Mouse (Mus musculus) heart, adult 8-10 months (tissue): Measurements from ENCODE around the gene Kcnc1. TPM values are rescaled to one million over a fixed set of nuclear protein-coding genes. Genes with fewer than 3 reads are reported as not detected.

Source experiments
- DNase-seq: peaks from one replicate; pipeline ENCODE4 v3.0.0; 2022; ENCODE audit warnings: low spot score
- total RNA-seq, 4 experiments: library from RNA; stranded (reverse); gene quantifications; 2 replicates each; pipeline ENCODE4 v1.2.4; 2022

The Kcnc1 gene
- total RNA-seq = under 1 TPM; 0.28 to 0.69 (median 0.39) TPM

DNA sequence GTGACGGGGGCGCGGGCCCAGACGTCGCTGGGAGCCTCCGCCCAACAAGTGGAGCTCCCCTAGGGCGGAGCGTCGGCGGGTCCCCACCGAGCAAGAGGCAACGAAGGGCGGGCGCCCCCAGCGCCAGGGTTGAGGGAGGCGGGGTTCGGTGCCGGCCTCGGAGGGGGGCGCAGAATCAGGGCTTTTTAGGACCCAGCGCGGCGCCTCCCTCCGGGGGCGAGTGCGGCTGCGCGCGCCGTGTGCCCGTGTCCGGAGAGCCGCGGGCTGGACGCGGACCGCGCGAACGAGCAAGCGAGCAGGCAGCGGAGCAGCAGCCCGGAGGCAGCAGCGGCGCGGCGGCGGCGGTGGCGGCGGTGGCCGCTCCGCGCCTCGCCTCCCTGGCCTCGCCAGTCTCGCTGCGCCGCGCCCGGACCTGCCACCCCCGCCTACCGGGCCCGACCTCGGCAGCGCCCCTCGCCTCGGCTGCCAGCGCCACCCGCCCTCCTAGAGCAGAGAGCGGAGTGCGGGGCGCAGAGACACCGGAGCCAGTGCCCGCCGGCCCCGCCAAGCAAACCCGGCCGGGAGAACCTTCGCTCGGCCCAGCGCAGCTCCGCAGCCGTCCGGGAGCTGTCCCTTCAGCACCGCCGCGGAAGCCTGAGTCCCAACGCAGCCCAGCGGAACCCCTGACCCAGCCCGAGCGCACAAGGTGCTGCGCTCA is at the start of gene Kcnc1:
TSS of gene Kcnc1 (plus strand) at position 267 of the 697 bp plus-strand sequence.
- DNase-seq = peak; percentile 10

DNA sequence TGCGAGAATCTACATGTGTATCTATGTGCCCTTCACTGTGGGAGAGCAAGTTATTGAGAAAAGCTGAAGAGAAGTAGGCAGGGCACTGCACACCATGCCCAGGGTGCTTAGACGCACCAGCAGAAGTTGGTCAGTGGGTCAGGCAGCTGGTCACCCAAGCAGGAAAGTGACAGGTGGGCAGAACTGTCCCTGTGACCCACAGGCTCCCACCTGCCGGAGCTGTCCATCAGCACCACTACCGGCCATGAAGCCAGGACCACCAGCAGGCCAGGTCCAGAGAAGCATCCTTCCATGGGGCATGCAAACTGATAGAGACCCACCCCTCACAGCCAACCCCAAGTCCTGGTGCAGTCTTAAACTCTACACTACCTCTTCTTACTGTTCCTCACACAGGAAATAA is 48.6 kb upstream of the Kcnc1 start:
- DNase-seq = no peak

DNA sequence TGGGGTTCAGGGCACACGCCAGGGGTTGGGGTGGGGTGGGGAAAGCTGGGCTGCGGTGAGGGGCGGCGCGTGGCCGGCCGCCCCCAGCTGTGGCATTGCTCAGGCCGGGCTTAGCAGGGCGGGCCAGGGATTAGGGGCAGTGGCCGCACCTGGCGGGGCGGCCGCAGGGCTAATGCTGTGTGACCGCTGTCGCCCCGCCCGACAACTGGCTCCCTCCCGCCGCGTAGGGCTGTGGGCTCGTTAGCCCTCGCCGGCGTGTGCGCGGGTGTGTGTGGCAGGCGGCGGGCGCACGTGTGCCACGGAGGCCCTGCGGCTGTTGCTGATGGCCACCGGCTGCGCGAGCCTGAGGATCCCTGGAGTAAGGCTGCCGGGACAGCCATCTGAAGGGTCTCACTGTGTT is 47.5 kb upstream of the Kcnc1 start:
- DNase-seq = no peak

DNA sequence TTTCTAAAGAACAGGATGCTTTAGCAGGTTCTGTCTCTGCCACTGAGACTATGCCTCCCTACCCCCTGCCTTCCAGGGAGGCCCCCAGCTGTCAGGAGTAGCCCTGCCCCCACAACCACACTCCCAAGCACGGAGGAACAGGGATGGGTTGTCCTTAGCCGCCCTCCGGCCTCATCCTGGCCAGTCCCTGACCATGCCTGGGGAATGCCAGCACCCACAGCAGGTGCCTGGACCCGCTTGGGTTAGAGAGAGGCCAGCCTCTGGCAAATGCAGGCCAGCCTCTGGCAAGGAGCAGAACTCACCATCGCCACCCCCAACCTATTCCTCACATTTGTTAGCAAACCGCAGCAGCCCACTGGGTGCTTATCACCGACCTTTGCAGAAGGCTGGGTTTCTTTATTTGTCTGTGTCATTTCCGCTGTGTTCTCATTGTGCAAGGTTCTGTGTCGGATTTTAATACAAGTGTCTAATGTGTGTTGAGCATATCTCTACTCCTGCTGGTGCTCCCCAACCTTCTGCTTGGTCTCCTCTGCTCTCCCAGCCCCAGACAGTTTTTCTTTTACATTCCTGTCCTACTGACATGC is 46.1 kb upstream of the Kcnc1 start:
- DNase-seq = no peak

DNA sequence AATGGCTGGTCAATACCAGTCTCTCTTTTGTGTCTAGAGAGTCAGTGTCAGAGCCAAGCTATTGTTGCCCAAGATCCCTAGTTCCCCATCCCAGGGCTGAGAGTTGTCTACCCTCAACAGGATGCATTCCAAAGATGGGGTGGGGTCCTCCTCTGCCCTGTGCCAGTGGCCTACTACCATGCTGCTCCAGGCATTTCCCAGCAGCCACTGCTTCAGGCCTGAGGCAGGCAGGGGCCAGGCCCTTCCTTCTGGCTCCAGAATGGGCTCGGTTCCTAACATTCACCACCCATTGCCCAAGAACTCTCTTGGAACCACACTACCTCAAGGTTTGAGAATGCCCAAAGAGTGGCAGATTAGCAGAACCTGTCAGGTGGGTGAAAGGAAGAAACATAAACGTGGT is 43.5 kb upstream of the Kcnc1 start:
- DNase-seq = no peak

DNA sequence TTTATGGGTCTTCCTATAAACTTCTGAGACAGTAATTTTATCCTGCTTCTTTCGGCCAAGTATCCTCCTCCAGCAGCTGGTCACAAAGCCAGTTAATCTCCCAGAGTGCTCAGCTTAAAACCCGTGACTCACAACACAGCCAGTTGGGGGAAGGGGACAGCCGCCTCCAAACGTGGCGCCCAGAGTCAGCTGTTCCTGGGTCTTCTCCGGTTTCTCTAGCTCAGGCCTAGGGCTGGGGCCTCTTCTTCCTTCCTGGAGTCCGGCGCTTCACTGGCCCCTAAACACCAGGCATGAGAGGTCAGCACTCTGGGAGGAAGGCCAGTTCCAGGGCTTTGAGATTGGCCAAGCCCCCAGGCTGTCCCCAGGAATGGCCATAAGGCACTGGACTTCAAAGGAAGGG is 43.1 kb upstream of the Kcnc1 start:
- no peak for DNase-seq

DNA sequence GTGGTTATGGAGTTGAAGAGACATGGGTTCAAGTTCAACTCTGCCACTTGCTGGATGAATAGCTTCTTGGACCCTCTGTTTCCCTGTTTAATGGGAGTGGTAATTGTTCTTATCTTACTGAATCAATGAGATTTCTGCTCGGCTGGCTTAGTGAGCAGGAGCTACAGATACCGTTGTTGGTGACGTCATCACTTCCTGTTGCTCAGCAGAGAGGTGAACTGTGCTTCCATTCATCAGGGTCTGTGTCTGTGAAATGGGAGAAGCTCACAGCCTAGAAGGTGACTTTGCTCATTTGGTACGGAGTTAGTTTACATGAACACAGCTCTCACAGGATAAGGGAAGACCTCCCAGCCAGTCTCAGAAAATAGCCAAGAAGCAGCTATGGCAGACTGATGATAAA is 42.4 kb upstream of the Kcnc1 start:
- DNase-seq = no peak

DNA sequence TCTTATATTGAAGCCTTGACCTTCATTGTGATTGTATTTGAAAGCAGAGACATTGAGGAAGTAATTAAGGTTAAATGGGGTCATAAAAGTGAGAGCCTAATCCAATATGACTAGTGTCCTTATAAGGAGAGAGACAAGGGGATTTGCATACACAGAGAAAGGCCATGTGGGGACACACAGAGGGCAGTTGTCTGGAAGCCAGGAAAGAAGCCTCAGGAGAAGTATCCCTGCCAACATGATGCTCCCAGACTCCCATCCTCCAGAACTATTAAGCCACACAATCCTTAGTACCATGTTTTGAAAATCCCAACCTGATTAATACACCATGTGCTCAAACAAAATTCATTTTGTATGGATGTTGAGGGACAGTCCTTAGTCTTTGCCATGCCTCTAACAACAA is 34.5 kb upstream of the Kcnc1 start:
- no peak for DNase-seq

DNA sequence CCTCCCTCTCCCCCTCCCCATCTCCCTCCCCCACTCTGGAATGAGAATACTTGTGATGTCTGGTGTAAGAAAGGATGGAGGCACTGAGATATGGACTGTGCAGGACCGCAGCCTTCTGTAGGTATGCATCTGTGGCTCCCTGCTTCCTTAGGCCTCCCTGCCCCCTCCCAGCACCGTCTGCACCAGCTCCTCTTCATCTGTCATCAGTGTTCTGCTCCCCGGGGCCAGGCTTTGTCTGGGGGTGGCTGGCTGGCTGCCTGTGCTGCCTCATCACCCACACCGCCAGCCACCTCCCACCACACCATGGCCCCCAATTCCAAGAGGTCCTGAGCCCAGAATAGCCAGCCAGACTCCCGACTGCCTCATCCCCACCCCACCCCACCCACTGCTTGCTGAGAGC is 32.1 kb upstream of the Kcnc1 start:
- no peak for DNase-seq

DNA sequence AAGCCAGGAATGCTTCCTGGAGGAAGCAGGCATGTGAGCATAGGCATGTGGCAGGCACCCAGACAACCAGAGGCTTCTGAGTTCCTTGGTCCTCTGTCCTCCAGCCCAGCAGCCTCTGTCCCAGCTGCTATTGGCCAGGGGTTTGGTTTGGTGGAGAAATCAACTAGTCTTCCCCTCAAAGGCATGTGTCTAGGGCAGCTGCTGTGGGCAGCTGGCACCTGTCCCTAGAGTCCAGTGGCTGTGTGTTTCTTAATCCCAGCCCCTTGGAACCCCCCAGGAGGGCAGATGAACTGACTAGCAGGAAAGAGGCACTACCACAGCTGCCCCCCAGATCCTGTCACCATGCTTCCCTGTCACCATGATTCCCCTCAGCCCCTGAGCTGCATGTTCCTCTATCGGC is 30.5 kb upstream of the Kcnc1 start:
- DNase-seq = no peak

DNA sequence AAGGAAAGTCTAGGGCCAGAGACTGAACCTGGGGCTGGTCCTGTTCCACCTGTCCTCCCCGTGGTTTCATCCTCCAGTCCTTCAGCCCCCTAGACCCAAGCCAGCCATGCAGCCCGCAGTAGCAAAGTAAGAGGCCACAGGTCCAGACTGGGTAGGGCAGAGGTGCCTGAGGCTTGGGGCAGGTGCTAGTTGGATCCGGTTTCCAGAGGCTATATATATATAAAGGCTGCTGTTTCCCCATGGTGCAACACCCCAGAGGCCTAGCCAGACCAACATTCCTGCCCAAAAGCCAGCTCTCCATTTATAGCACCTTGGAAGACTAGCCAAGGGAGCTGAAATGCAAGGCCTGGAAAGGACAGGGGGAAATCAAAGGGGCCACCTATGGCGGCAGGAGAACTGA is 25.2 kb upstream of the Kcnc1 start:
- DNase-seq = no peak

DNA sequence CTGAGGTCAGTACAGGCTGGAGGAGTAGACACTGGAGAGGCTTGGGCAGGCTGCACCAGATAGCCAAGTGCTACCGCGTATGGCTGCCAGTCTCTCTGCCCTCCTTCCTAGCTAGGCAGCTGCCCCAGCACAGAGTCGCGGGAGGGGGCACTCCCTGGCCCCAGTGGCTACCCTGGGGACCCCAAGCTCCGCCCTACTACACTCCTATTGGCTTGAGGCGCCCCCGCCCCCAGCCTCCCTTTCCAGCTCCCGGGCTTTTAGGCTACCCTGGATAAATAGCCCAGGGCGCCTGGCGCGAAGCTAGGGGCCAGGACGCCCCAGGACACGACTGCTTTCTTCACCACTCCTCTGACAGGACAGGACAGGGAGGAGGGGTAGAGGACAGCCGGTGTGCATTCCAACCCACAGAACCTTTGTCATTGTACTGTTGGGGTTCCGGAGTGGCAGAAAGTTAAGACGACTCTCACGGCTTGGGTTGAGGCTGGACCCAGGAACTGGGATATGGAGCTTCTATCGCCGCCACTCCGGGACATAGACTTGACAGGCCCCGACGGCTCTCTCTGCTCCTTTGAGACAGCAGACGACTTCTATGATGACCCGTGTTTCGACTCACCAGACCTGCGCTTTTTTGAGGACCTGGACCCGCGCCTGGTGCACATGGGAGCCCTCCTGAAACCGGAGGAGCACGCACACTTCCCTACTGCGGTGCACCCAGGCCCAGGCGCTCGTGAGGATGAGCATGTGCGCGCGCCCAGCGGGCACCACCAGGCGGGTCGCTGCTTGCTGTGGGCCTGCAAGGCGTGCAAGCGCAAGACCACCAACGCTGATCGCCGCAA is 19.9 kb upstream of the Kcnc1 start, which contains the start of gene Myod1:
TSS of gene Myod1 (plus strand) at position 303 of the 836 bp plus-strand sequence.
- no peak for DNase-seq

DNA sequence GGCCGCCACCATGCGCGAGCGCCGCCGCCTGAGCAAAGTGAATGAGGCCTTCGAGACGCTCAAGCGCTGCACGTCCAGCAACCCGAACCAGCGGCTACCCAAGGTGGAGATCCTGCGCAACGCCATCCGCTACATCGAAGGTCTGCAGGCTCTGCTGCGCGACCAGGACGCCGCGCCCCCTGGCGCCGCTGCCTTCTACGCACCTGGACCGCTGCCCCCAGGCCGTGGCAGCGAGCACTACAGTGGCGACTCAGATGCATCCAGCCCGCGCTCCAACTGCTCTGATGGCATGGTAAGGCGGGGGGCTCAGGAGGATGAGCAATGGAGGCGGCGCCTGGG is 19.3 kb upstream of the Kcnc1 start:
- DNase-seq = no peak

DNA sequence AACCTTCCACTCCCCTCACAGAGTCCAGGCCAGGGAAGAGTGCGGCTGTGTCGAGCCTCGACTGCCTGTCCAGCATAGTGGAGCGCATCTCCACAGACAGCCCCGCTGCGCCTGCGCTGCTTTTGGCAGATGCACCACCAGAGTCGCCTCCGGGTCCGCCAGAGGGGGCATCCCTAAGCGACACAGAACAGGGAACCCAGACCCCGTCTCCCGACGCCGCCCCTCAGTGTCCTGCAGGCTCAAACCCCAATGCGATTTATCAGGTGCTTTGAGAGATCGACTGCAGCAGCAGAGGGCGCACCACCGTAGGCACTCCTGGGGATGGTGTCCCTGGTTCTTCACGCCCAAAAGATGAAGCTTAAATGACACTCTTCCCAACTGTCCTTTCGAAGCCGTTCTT is 18.2 kb upstream of the Kcnc1 start:
- DNase-seq = no peak

DNA sequence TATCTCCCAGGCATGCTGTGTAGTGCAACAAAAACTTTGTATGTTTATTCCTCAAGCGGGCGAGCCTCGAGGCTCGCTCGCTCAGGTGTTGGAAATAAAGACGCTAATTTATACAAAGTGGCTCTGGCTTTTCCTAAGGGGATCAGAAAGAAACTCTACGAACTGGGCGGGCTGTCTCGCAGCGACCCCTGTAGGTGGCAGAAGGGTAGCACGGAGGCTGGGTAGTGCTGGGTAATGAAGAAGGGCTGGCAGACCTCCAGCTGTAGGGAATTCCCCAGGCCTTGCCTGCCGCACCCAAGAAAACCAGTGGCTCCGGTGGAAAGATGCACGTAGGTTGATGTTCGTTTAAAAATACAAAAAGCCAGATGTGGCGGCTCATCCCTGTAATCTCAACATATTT is 17.3 kb upstream of the Kcnc1 start:
- no peak for DNase-seq

DNA sequence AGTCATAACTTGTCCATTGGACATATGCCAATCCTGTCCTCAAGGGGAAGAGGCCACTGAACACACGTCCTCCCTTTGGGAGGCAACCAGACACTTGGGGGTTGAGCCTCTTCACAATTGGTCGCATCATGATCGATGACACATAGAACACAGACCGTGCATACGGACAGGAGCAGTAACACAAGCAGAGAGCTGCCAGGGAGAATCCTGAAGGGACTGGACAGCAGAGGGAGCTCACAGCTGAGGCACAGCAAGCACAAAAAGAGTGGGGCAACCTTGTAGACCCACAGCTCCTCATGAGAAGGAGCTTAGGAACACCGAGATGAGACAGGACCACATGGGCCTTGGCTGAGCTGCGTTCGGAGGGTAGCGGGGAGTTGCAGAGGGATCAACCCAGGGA is 15.7 kb upstream of the Kcnc1 start:
- no peak for DNase-seq

DNA sequence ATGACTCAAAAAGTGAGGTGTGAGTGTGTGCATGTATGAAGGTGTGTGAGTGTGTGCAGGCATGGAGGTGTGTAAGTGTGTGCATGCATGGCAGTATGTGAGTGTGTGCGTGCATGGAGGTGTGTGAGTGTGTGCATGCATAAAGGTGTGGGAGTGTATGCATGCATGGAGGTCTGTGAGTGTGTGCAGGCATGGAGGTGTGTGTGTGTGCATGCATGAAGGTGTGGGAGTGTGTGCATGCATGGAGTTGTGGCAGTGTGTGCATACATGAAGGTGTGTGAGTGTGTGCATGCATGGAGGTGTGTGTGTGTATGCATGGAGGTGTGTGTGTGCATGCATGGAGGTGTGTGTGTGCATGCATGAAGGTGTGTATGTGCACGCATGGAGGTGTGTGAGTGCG is 8.9 kb upstream of the Kcnc1 start:
- no peak for DNase-seq

DNA sequence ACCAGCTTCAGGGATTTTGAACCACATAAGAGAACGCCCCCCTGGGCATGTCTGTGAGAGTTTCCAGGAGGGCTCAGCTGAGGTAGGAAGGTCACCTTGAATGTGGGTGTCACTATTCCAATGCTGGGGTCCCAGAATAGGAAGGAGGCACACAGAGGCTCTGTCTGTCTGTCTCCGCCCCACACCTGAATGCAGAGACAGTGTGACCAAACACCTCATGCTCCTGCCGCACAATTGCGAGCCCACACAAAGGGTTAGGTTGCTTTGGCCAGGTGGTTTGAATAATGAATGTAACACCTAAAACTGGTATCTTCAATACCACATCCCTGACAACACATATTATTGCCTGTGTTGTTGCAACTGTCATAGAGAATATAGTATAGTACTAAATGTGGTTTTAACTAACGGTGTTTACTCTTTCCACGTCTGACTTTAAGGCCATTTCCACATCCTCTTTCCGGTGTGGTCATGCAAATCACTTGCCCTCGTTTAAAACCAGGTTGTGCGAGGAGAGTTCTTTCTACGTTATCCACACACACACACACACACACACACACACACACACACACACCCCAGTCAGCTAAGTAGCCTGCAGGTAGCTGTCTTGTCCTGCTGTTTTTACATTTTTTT is 6.7 kb upstream of the Kcnc1 start:
- no peak for DNase-seq

DNA sequence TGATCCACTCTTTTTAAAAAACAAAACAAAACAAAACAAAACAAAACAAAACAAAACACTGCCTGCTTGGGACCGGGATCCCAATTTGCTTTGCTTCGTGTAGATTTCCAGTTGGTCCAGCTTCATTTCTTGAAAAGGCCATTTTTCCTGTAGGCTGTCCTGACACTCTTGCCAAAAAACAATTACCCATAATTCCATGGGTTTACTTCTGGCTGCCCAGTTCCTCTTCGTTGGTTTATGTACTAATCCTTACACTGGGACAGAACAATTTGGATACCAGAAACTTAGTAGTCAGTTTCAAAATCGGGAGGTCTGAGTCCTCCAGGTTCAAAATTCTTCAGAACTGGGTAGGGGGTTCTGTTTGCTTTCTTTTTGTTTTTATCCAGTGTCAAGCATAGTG is 6.1 kb upstream of the Kcnc1 start:
- no peak for DNase-seq

DNA sequence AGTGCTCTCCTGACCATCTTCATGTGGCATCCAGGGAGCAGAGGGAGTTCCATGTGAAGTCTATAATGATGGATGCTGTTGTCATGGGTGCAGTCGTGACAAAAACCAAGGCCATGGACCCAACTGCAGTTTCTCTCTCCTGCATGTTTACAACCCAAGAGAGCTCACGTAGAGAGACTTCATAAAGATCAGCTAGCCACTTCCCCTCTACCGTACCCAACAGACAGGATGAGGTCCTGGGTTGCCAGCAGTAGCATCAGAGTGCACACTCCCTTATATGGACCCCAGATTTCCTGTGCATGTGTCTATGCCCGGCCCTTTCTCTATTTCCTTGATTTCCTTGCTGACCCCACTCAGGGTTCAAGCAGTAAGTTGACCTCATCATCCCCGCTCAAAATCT is 4.6 kb upstream of the Kcnc1 start:
- DNase-seq = no peak

DNA sequence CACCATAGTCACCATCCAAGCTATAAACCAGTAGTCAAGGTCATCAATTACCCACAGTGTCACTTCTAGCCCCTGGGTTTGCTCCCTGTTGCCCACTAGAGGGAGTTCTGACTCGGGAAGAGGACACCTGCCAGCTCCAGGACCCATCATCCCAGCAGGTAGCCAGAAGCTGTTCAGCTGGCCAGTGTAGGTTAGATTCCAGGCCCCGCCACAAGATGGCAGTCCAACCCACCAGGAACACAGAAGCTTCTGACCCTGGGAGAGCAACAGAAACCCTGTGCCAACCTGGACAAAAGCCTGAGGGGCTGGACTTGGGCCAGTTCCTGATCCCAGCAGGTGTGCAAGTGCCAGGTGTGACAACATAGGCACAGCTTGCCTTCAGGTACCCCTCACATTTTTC is 3.2 kb upstream of the Kcnc1 start:
- peak; percentile 60 for DNase-seq

DNA sequence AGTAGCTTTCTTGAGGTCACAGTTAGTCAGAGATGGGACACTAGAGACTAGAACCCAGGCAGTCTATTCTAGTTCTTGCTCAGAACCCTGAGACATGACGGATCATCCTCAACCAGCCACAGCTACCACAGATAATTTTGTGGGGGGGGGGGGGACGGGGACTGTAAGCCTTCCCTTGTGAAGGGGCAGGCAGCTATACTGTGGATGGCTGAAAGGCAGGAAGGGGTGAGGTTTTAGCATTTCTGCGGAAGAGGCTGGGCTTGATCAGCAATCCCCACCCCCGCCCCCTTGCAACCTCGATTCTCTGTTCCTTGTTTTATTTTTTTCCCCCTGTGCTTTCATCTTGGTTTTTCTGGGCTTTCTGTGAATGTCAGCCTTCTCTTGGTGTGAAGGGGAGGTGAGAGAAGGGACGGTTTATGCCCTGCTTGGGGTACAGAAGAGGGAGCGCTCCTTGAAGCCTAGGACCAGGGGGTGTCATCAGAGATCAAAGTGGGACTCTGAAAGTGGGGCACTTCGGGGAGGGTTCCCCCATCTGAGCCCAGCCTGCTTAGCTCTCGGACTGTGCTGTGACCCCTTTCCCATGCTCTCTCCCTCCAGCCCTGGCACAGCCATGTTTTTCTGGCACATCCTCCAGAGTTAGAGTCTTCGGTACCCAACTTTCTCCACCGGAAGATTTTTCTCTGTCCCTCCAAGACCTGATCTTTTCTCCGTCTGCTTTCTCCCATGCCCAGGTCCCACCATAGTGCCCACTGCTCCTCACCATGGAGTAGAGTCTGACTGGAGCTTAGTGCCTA is 2.4 kb upstream of the Kcnc1 start:
- no peak for DNase-seq
